Mouse (Mus musculus): ENCODE results near the gene Gm37240.

Gene Gm37240

GRCm38 (mm10) chr3:85332276-85332675, 555.0 kb downstream of the Gm37240 start:
- no peak for DNase-seq

GRCm38 (mm10) chr3:85318256-85318655, 569.1 kb downstream of the Gm37240 start:
- DNase-seq: no peak

GRCm38 (mm10) chr3:85317306-85317705, 570.0 kb downstream of the Gm37240 start:
- no peak for DNase-seq

GRCm38 (mm10) chr3:85314961-85315360, 572.4 kb downstream of the Gm37240 start:
- no peak for DNase-seq

- DNase-seq: no peak
Measured at GRCm38 (mm10) chr3:85313646-85314255, 573.6 kb downstream of the Gm37240 start.

- no peak for DNase-seq
Measured at GRCm38 (mm10) chr3:85311176-85311575, 576.1 kb downstream of the Gm37240 start.

GRCm38 (mm10) chr3:85310401-85310989, 576.8 kb downstream of the Gm37240 start:
- no peak for DNase-seq

GRCm38 (mm10) chr3:85309168-85309567, 578.1 kb downstream of the Gm37240 start:
- DNase-seq: no peak

GRCm38 (mm10) chr3:85308706-85309105, 578.6 kb downstream of the Gm37240 start:
- no peak for DNase-seq

- DNase-seq: no peak
Measured at GRCm38 (mm10) chr3:85301851-85302250, 585.5 kb downstream of the Gm37240 start.

- no peak for DNase-seq
Measured at GRCm38 (mm10) chr3:85301336-85301735, 586.0 kb downstream of the Gm37240 start.

- DNase-seq: peak; percentile 61
Measured at GRCm38 (mm10) chr3:85299649-85300550, 587.4 kb downstream of the Gm37240 start.

GRCm38 (mm10) chr3:85295229-85295628, 592.1 kb downstream of the Gm37240 start:
- DNase-seq: no peak

GRCm38 (mm10) chr3:85287627-85288026, 599.7 kb downstream of the Gm37240 start:
- no peak for DNase-seq

GRCm38 (mm10) chr3:85284483-85284882, 602.8 kb downstream of the Gm37240 start:
- no peak for DNase-seq

- no peak for DNase-seq
Measured at GRCm38 (mm10) chr3:85282816-85283215, 604.5 kb downstream of the Gm37240 start.

- no peak for DNase-seq
Measured at GRCm38 (mm10) chr3:85275075-85275474, 612.2 kb downstream of the Gm37240 start.

- DNase-seq: no peak
Measured at GRCm38 (mm10) chr3:85271491-85271890, 615.8 kb downstream of the Gm37240 start.

GRCm38 (mm10) chr3:85264963-85265362, 622.4 kb downstream of the Gm37240 start:
- DNase-seq: no peak

GRCm38 (mm10) chr3:85264546-85264945, 622.8 kb downstream of the Gm37240 start:
- DNase-seq: no peak

GRCm38 (mm10) chr3:85254526-85254925, 632.8 kb downstream of the Gm37240 start:
- DNase-seq: no peak

GRCm38 (mm10) chr3:85251631-85252030, 635.7 kb downstream of the Gm37240 start:
- no peak for DNase-seq

GRCm38 (mm10) chr3:85246131-85246530, 641.2 kb downstream of the Gm37240 start:
- DNase-seq: no peak

- no peak for DNase-seq
Measured at GRCm38 (mm10) chr3:85236546-85236945, 650.8 kb downstream of the Gm37240 start.
